Mouse (Mus musculus): ENCODE data around the gene Eng.

DNA sequence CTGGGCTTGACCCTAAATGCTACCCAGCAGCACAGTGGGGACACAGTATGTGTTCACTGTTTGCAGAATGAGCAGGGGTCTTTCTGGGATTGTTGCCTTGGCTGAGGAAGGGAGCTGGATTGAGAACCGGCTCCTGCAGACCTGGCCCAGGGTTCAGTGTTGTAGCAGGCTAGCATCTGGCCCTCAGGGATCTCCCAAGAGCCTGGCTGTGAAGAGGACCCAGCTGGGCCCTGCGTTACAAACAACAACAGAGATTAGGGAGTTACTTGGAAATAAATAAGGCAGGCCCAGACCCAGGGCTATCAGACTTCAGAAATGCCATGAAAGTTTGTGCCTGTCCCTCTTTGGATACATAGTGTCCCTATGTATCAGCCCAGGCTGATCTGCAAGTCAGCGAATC, 748 bp upstream of the Eng start:
- TF ChIP-seq POLR2A (IDR thresholded peaks at IDR 0.05; ENCODE audit: borderline replicate concordance, extremely low read depth, low read depth, low read length) = no peak
- TF ChIP-seq CTCF (IDR thresholded peaks at IDR 0.05; ENCODE audit: insufficient read depth, low read length) = no peak
